Mouse (Mus musculus) frontal cortex, postnatal 10 days (tissue): ENCODE measurements around the gene Fbxo42.

Experiments used
- DNase-seq, 2 experiments: peaks; one replicate each; pipeline ENCODE4 v3.0.0; 2022; ENCODE audit warnings: low spot score in 2 of 2, mixed read lengths in 1 of 2

Gene Fbxo42

GRCm38 (mm10) chr4:141251071-141251470 is 103.4 kb downstream of the Fbxo42 start:
- no peak for DNase-seq

DNA sequence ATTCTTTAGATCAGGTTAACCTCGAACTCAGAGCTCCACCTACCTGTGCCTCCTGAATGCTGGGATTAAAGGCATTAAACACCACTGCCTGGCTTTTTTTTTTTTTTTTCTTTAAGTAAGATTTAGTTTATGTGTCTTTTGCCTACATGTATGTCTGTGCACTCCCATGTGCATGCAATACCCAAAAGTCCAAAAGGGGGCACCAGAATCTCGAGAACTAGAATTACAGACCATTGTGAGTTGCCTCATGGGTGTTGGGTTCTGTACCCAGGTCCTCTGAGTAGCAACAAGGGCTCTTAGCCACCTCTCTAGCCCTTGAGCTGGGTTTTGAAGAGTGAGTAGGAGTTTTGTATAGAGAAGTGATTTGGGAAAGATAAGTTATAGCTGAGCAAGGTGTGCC is 104.9 kb downstream of the Fbxo42 start:
- DNase-seq = no peak
